Comparison of ENCODE assay signal across 8 mouse cellular contexts in genomic region chr7:67371351-67371890, GRCm38 (mm10). TPM values are rescaled to one million over a fixed set of nuclear protein-coding genes. Genes with fewer than 3 reads are reported as not detected.
DNase-seq lines count a peak whose midpoint lies in the region; ATAC-seq and TF ChIP-seq lines count a peak whose summit lies in the region.

No protein-coding gene starts in this region.

- no peaks in the 10 kb centered on the region for H3K27me3 ChIP-seq in heart, embryonic 10.5 days (ENCODE audit: insufficient read depth, poor library complexity, severe bottlenecking)
- no peaks in the 10 kb centered on the region for H3K27me3 ChIP-seq in CH12.LX (replicated peaks)
- H3K27me3 ChIP-seq in forebrain, embryonic 12.5 days: no peaks in the 10 kb centered on the region; the same call in 1 of the 2 replicates
- H3K27me3 ChIP-seq in liver, embryonic 13.5 days: no peaks in the 10 kb centered on the region

- H3K4me1 ChIP-seq in heart, embryonic 10.5 days: peaks cover 36% of the 10 kb centered on the region
- peaks cover 18 to 36% of the 10 kb centered on the region in 2 experiments for H3K4me1 ChIP-seq in CH12.LX (ENCODE audit: control insufficient read depth in 1 of 2, insufficient read depth in 2 of 2)
- peaks cover 18% of the 10 kb centered on the region for H3K4me1 ChIP-seq in forebrain, embryonic 12.5 days
- peaks cover 50% of the 10 kb centered on the region for H3K4me1 ChIP-seq in liver, embryonic 13.5 days (replicated peaks)

- in situ Hi-C loops in CH12.LX (cut with MboI; ENCODE audit: low pct_ligation_motif_present, low pct_unique_long_range_greater_than_20kb, low sequenced_read_pairs): loop anchor here (10.0 to 25.0 kb wide), 3 partner anchors 53 to 134 kb away; no protein-coding TSS in a partner anchor

- H3K27ac ChIP-seq in heart, embryonic 10.5 days: peak overlapping the region; percentile 100
- peak overlapping the region; percentile 97; the same call in 1 of the 2 replicates for H3K27ac ChIP-seq in CH12.LX (ENCODE audit: insufficient read depth, low read depth)
- H3K27ac ChIP-seq in forebrain, embryonic 12.5 days: no peak overlapping the region
- H3K27ac ChIP-seq in liver, embryonic 13.5 days: peak overlapping the region; percentile 92

- peaks cover 45% of the 10 kb centered on the region for H3K79me2 ChIP-seq in CH12.LX (replicated peaks; ENCODE audit: control insufficient read depth, extremely low read depth, insufficient read depth, poor library complexity, severe bottlenecking)

- TF ChIP-seq EP300 in CH12.LX (IDR thresholded peaks at IDR 0.05; ENCODE audit: low read length): no peak

- no peak for TF ChIP-seq CTCF in CH12.LX (conservative IDR thresholded peaks at IDR 0.05 in 1 of 2, IDR thresholded peaks at IDR 0.05 in 1 of 2; ENCODE audit: low read depth in 2 of 2, low read length in 2 of 2)

- intact Hi-C loops in heart, postnatal 25 days (cut with DNase I): loop anchor here (5.0 kb wide), 1 partner anchor 176 kb away; no protein-coding TSS in a partner anchor

- TF ChIP-seq POLR2A in CH12.LX (IDR thresholded peaks at IDR 0.05; ENCODE audit: low read depth, low read length): no peak

- 13% methylated on average over 10 of the region's 10 CpGs for WGBS in heart, embryonic 10.5 days
- 15% methylated on average over 10 of the region's 10 CpGs for WGBS in forebrain, embryonic 12.5 days
- 11% methylated on average over 10 of the region's 10 CpGs for WGBS in liver, embryonic 13.5 days (ENCODE audit: insufficient replicate concordance)

- no peaks in the 10 kb centered on the region for H3K9me3 ChIP-seq in heart, embryonic 10.5 days
- no peaks in the 10 kb centered on the region for H3K9me3 ChIP-seq in CH12.LX (replicated peaks; ENCODE audit: low read length)
- no peaks in the 10 kb centered on the region for H3K9me3 ChIP-seq in forebrain, embryonic 12.5 days
- no peaks in the 10 kb centered on the region for H3K9me3 ChIP-seq in liver, embryonic 13.5 days (replicated peaks)

- ATAC-seq in forebrain, embryonic 12.5 days (ENCODE audit: low FRiP score): no peak
- no peak for ATAC-seq in liver, embryonic 13.5 days (ENCODE audit: low read depth)

- H3K4me2 ChIP-seq in CH12.LX (ENCODE audit: insufficient read depth, low read depth, poor library complexity, severe bottlenecking): no peak overlapping the region
- H3K4me2 ChIP-seq in forebrain, embryonic 12.5 days: peak overlapping the region; percentile 91
- peak overlapping the region; percentile 98 for H3K4me2 ChIP-seq in liver, embryonic 13.5 days

- DNase-seq in heart, embryonic 10.5 days (ENCODE audit: low spot score): no peak
- no peak for DNase-seq in heart, postnatal 25 days (ENCODE audit: low spot score)
- peak; percentile 35 for DNase-seq in CH12.LX (ENCODE audit: extremely low read depth)
- no peak for DNase-seq in liver, embryonic 13.5 days
- no peak for DNase-seq in c-Kit-positive CD71-positive TER-119-positive erythroid progenitor cells, embryonic 14.5 days (ENCODE audit: low spot score)
- no peak for DNase-seq in gastrocnemius, postnatal 25 days
- no peak for DNase-seq in layer of hippocampus, postnatal 10 days (ENCODE audit: low spot score in 2 of 2)

- peak overlapping the region; percentile 94 for H3K9ac ChIP-seq in CH12.LX (ENCODE audit: insufficient read depth, low read depth)
- H3K9ac ChIP-seq in forebrain, embryonic 12.5 days: peak overlapping the region; percentile 98
- H3K9ac ChIP-seq in liver, embryonic 13.5 days: peak overlapping the region; percentile 97

- no peak; the same call in 1 of the 2 replicates for TF ChIP-seq RAD21 in CH12.LX (IDR thresholded peaks at IDR 0.05; ENCODE audit: low read depth, low read length)

- no peaks in the 10 kb centered on the region for H3K36me3 ChIP-seq in heart, embryonic 10.5 days
- H3K36me3 ChIP-seq in CH12.LX (replicated peaks in 1 of 2; ENCODE audit: control insufficient read depth in 1 of 2, insufficient read depth in 1 of 2, low read length in 1 of 2): peaks cover 0 to 7% of the 10 kb centered on the region in 2 experiments
- H3K36me3 ChIP-seq in forebrain, embryonic 12.5 days (replicated peaks): 0 out of 2 replicates have a peak, but pooled peaks cover 3% of the 10 kb centered on the region
- H3K36me3 ChIP-seq in liver, embryonic 13.5 days: no peaks in the 10 kb centered on the region

- dilution Hi-C loops in CH12.LX (cut with MboI; ENCODE audit: extremely low pct_ligation_motif_present, extremely low pct_unique_long_range_greater_than_20kb, low sequenced_read_pairs): no loop called here

- H3K4me3 ChIP-seq in heart, embryonic 10.5 days: peak overlapping the region; percentile 97
- H3K4me3 ChIP-seq in CH12.LX (replicated peaks in 1 of 3; ENCODE audit: low read depth in 2 of 3, low read length in 2 of 3, poor library complexity in 1 of 3): peak overlapping the region; percentile 93 to 97 (median 94)
- H3K4me3 ChIP-seq in forebrain, embryonic 12.5 days (replicated peaks): peak overlapping the region; percentile 90
- peak overlapping the region; percentile 95 for H3K4me3 ChIP-seq in liver, embryonic 13.5 days (replicated peaks)

TF ChIP-seq in CH12.LX, 34 proteins besides CTCF, POLR2A, EP300 and RAD21:
- TF ChIP-seq SIN3A (IDR thresholded peaks at IDR 0.05; ENCODE audit: low read length) (peak; percentile 62; the same call in 1 of the 2 replicates), MAX (IDR thresholded peaks at IDR 0.05; ENCODE audit: low read length) (no peak)

RNA-seq across cellular contexts. Expression of gene Mef2a, which starts 1.2 kb away (rescaled TPM):
- 45.7 and 69.6 TPM in 2 replicates for polyA plus RNA-seq in heart, embryonic 10.5 days (2016; fragmentation: Nextera tagmentation; extraction: Ambion mirVana)
- total RNA-seq in heart, postnatal 25 days (2021): 100 to 1,000 TPM; 130 to 147 TPM
- total RNA-seq in CH12.LX (2012; rRNA removed) (42.2 and 43.5 TPM in 2 replicates), CH12.LX (2014; rRNA removed) (36.7 and 40.1 TPM in 2 replicates)
- 94.6 and 100 TPM in 2 replicates for polyA plus RNA-seq in CH12.LX (2012; ENCODE audit: insufficient read length, low read depth)
- polyA plus RNA-seq in forebrain, embryonic 12.5 days (2016; fragmentation: Nextera tagmentation; extraction: Ambion mirVana): 30.6 and 32.1 TPM in 2 replicates
- 10.6 and 11.0 TPM in 2 replicates for polyA plus RNA-seq in liver, embryonic 13.5 days (2015; fragmentation: Nextera tagmentation; extraction: Ambion mirVana)
- 10 to 100 TPM; 60.9 to 69.3 TPM for total RNA-seq in gastrocnemius, postnatal 25 days (2021)
- total RNA-seq in layer of hippocampus, postnatal 10 days (2021): 100 to 1,000 TPM; 126 to 138 TPM
